8 mouse cellular contexts compared by ENCODE assay signal in the genomic region with DNA sequence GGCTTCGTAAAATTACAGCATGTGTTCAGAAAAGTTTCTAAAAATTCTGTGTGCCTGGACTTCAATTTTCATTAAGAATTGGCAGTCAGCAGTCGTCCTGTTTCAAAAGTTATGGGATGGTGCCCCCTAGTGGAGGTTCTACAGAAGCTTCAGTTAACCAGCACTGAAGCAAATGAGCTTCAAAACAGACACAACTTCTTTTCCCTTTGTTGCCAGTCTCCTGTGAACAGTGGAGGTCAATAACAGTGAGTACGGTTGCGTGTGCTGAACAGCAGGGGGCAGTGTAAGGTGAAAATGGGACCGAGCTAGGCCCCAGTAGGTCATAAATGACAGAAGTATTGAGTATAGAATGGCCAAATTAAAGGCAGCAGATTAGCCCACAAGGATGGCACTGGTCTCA. TPM values are rescaled to one million over a fixed set of nuclear protein-coding genes. Genes with fewer than 3 reads are reported as not detected.
DNase-seq lines count a peak whose midpoint lies in the region; ATAC-seq lines count a peak whose summit lies in the region.

No protein-coding gene starts in this region.

- 0 out of 2 replicates have a peak, but pooled peaks have one; percentile 35 for ATAC-seq in hindbrain, embryonic 12.5 days (ENCODE audit: low FRiP score)

- DNase-seq in adrenal gland, adult (ENCODE audit: inconsistent age in 2 of 2, low spot score in 1 of 2), result peak; percentile 46 to 86
- no peak for DNase-seq in adrenal gland, adult 8-10 months
- peak; percentile 36 for DNase-seq in brain, embryonic 18.5 days (ENCODE audit: low read depth, low spot score)
- peak; percentile 66 for DNase-seq in forebrain, embryonic 10.5 days (ENCODE audit: extremely low spot score, low spot score)
- peak; percentile 35 for DNase-seq in layer of hippocampus, adult 9-10 months (ENCODE audit: low spot score)
- DNase-seq in lung, postnatal 14 days, result peak; percentile 84
- DNase-seq in right cerebral cortex, postnatal 10 days (ENCODE audit: low spot score in 2 of 2), result peak; percentile 70 to 84

- no peak overlapping the region for H3K4me3 ChIP-seq in forebrain, embryonic 10.5 days
- H3K4me3 ChIP-seq in hindbrain, embryonic 12.5 days, result no peak overlapping the region

- no peak overlapping the region for H3K9ac ChIP-seq in hindbrain, embryonic 12.5 days

- H3K27me3 ChIP-seq in forebrain, embryonic 10.5 days (ENCODE audit: poor library complexity, severe bottlenecking), result peaks cover 36% of the 10 kb centered on the region
- H3K27me3 ChIP-seq in hindbrain, embryonic 12.5 days, result peaks cover 20% of the 10 kb centered on the region

- 6% methylated on average over 5 of the region's 5 CpGs for WGBS in forebrain, embryonic 10.5 days
- WGBS in hindbrain, embryonic 12.5 days, result 5% methylated on average over 5 of the region's 5 CpGs

- H3K4me1 ChIP-seq in forebrain, embryonic 10.5 days, result peaks cover 2% of the 10 kb centered on the region; the same call in 1 of the 2 replicates
- H3K4me1 ChIP-seq in hindbrain, embryonic 12.5 days, result no peaks in the 10 kb centered on the region

- H3K36me3 ChIP-seq in forebrain, embryonic 10.5 days (replicated peaks), result no peaks in the 10 kb centered on the region
- H3K36me3 ChIP-seq in hindbrain, embryonic 12.5 days, result no peaks in the 10 kb centered on the region

- no peaks in the 10 kb centered on the region for H3K9me3 ChIP-seq in forebrain, embryonic 10.5 days
- H3K9me3 ChIP-seq in hindbrain, embryonic 12.5 days (replicated peaks), result no peaks in the 10 kb centered on the region

- H3K4me2 ChIP-seq in hindbrain, embryonic 12.5 days (replicated peaks), result no peak overlapping the region

- H3K27ac ChIP-seq in forebrain, embryonic 10.5 days, result no peak overlapping the region
- no peak overlapping the region for H3K27ac ChIP-seq in hindbrain, embryonic 12.5 days

RNA-seq across cellular contexts. Expression of a gene that starts 8.0 kb away (rescaled TPM):
- under 1 TPM in 1 of 4 experiments, not detected in 3; 0.09 TPM for total RNA-seq in adrenal gland, adult 8-10 months (2022)
- polyA plus RNA-seq in forebrain, embryonic 10.5 days (2016; fragmentation: Nextera tagmentation; extraction: Ambion mirVana), result 3.8 and 5.0 TPM in 2 replicates
- polyA plus RNA-seq in hindbrain, embryonic 12.5 days (2016; fragmentation: Nextera tagmentation; extraction: Ambion mirVana), result 5.7 and 7.1 TPM in 2 replicates

RNA-seq across cellular contexts. Expression of a gene that starts 30.4 kb away (rescaled TPM):
- total RNA-seq in adrenal gland, adult 8-10 months (2022), result 10 to 100 TPM; 11.8 to 20.1 (median 17.1) TPM
- 3.8 and 4.8 TPM in 2 replicates for polyA plus RNA-seq in forebrain, embryonic 10.5 days (2016; fragmentation: Nextera tagmentation; extraction: Ambion mirVana)
- polyA plus RNA-seq in hindbrain, embryonic 12.5 days (2016; fragmentation: Nextera tagmentation; extraction: Ambion mirVana), result 11.0 TPM in 2 replicates
